Mouse (Mus musculus) erythroblast, adult 5-6 weeks (primary cell): ENCODE data around the gene Bhmt2. TPM values are rescaled to one million over a fixed set of nuclear protein-coding genes. Genes with fewer than 3 reads are reported as not detected.

Experiments used
- ATAC-seq: replicated peaks from 2 replicates; pipeline ENCODE4 v1.8.0; 2016; ENCODE audit warnings: moderate number of reproducible peaks, mild to moderate bottlenecking, moderate TSS enrichment, inconsistent platforms; ENCODE audit not compliant: poor library complexity, low FRiP score, severe bottlenecking
- total RNA-seq, 2 experiments: library from RNA; stranded (forward) in 1 of 2; stranded (reverse) in 1 of 2; fragments of 150-400 nt in 1 of 2; fragments of 200-764, 138-1000 nt in 1 of 2; gene quantifications; 2 replicates each; pipeline versions ENCODE4 v1.2.3 to v1.2.4; 2015 to 2017; ENCODE audit warnings: low replicate concordance in 2 of 2

Gene Bhmt2
- total RNA-seq (2015; ENCODE audit: low replicate concordance) (not detected in 2 replicates), total RNA-seq (2017; ENCODE audit: low replicate concordance) (not detected in 2 replicates)

- ATAC-seq: no peak
Measured at GRCm38 (mm10) chr13:93674131-93674561, at the start of gene Bhmt2, which contains the start of gene Dmgdh. TSS of gene Bhmt2 (minus strand) at chr13:93674302. TSS of gene Dmgdh (plus strand) at chr13:93674433.

GRCm38 (mm10) chr13:93723455-93723854 is 49.4 kb upstream of the Bhmt2 start:
- no peak for ATAC-seq

GRCm38 (mm10) chr13:93721916-93722315 is 47.8 kb upstream of the Bhmt2 start:
- no peak for ATAC-seq

GRCm38 (mm10) chr13:93718948-93719347 is 44.8 kb upstream of the Bhmt2 start:
- ATAC-seq: no peak

GRCm38 (mm10) chr13:93717113-93717512 is 43.0 kb upstream of the Bhmt2 start:
- no peak for ATAC-seq

- no peak for ATAC-seq
Measured at GRCm38 (mm10) chr13:93713826-93714225, 39.7 kb upstream of the Bhmt2 start.

- no peak for ATAC-seq
Measured at GRCm38 (mm10) chr13:93712362-93712761, 38.3 kb upstream of the Bhmt2 start.

- ATAC-seq: no peak
Measured at GRCm38 (mm10) chr13:93711226-93711625, 37.1 kb upstream of the Bhmt2 start.

- ATAC-seq: no peak
Measured at GRCm38 (mm10) chr13:93710325-93710724, 36.2 kb upstream of the Bhmt2 start.

- ATAC-seq: no peak
Measured at GRCm38 (mm10) chr13:93707271-93707670, 33.2 kb upstream of the Bhmt2 start.

- ATAC-seq: no peak
Measured at GRCm38 (mm10) chr13:93705697-93706096, 31.6 kb upstream of the Bhmt2 start.

- no peak for ATAC-seq
Measured at GRCm38 (mm10) chr13:93698866-93699265, 24.8 kb upstream of the Bhmt2 start.

GRCm38 (mm10) chr13:93690821-93691220 is 16.7 kb upstream of the Bhmt2 start:
- no peak for ATAC-seq

GRCm38 (mm10) chr13:93689566-93689965 is 15.5 kb upstream of the Bhmt2 start:
- no peak for ATAC-seq

GRCm38 (mm10) chr13:93687321-93687720 is 13.2 kb upstream of the Bhmt2 start:
- no peak for ATAC-seq

- no peak for ATAC-seq
Measured at GRCm38 (mm10) chr13:93685226-93685625, 11.1 kb upstream of the Bhmt2 start.

- no peak for ATAC-seq
Measured at GRCm38 (mm10) chr13:93683336-93683735, 9.2 kb upstream of the Bhmt2 start.

- ATAC-seq: no peak
Measured at GRCm38 (mm10) chr13:93676864-93677263, 2.8 kb upstream of the Bhmt2 start.

- ATAC-seq: no peak
Measured at GRCm38 (mm10) chr13:93673296-93673695, 806 bp downstream of the Bhmt2 start.

- ATAC-seq: no peak
Measured at GRCm38 (mm10) chr13:93672371-93672770, 1.7 kb downstream of the Bhmt2 start.

GRCm38 (mm10) chr13:93667586-93667985 is 6.5 kb downstream of the Bhmt2 start:
- ATAC-seq: no peak

- no peak for ATAC-seq
Measured at GRCm38 (mm10) chr13:93657941-93658340, 16.2 kb downstream of the Bhmt2 start.
